Mouse (Mus musculus) C2C12 (cell line): ENCODE data around the gene Tnnt3.

Experiments
- CEBPB ChIP-seq: IDR thresholded peaks from one replicate; pipeline ENCODE4 v1.6.1; 2011; ENCODE audit warnings: low read depth, mild to moderate bottlenecking, control low read depth, moderate library complexity
- CTCF ChIP-seq: IDR thresholded peaks from one replicate; pipeline ENCODE4 v1.5.1; 2011; ENCODE audit not compliant: control insufficient read depth, insufficient read depth, insufficient read length
- FOSL1 ChIP-seq: IDR thresholded peaks from one replicate; pipeline ENCODE4 v1.8.0; 2011; ENCODE audit warnings: mild to moderate bottlenecking, low read length; ENCODE audit not compliant: poor library complexity, insufficient read depth, severe bottlenecking
- MAX ChIP-seq: IDR thresholded peaks from one replicate; pipeline ENCODE4 v1.6.1; 2011; ENCODE audit warnings: mild to moderate bottlenecking, control low read depth
- MYOD1 ChIP-seq: IDR thresholded peaks from one replicate; pipeline ENCODE4 v1.6.1; 2011; ENCODE audit warnings: low read depth; ENCODE audit not compliant: control insufficient read depth, insufficient read length
- MYOG ChIP-seq: IDR thresholded peaks from one replicate; pipeline ENCODE4 v1.6.1; 2011; ENCODE audit not compliant: control insufficient read depth, insufficient read length; ENCODE audit errors: extremely low read depth
- USF1 ChIP-seq: IDR thresholded peaks from one replicate; pipeline ENCODE4 v1.6.1; 2011; ENCODE audit warnings: low read depth, mild to moderate bottlenecking, control low read depth, moderate library complexity

DNA sequence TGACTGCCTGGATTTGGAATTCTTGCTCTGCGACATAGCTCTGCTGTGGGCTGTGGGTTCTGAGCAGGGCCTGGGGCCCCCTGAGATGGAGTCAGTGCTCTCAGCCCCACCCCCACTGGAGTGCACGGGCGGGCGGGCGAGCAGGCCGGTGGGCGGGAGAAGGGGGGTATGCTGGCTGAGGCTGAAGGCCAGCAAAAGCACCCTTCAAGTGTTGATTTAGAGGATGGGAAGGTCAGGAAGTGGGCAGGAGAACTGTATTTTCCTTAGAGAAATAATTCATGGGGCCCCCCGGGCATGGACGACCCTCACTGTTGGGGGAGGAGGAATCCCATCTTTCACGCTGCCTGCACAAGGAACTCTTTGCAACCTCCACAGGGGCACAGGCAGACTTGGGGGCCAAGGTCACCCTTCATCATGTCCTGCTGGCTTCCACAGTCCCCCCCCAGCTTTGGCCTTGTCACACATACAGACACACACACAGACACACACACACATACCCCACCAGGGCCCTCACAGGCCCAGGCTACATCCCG lies 44.2 kb downstream of the Tnnt3 start:
- no peak for TF ChIP-seq CTCF
- TF ChIP-seq CEBPB: no peak
- no peak for TF ChIP-seq MYOD1
- no peak for TF ChIP-seq MAX
- TF ChIP-seq MYOG: no peak
- no peak for TF ChIP-seq USF1
- TF ChIP-seq FOSL1: no peak
